Mouse (Mus musculus) lung, postnatal 0 days (tissue): ENCODE data around the gene Rer1.

Experiments used
- CTCF ChIP-seq: IDR thresholded peaks from 2 replicates; pipeline ENCODE4 v1.5.1; 2016; ENCODE audit warnings: antibody characterized with exemption, mild to moderate bottlenecking
- EP300 ChIP-seq: IDR thresholded peaks from 2 replicates; pipeline ENCODE4 v1.6.1; 2016; ENCODE audit warnings: antibody characterized with exemption, mild to moderate bottlenecking, control low read depth

GRCm38 (mm10) chr4:155050116-155050515 lies 36.1 kb downstream of the Rer1 start:
- no peak for TF ChIP-seq CTCF
- TF ChIP-seq EP300 = no peak
